Mouse (Mus musculus): Measurements from ENCODE around the gene 4930467E23Rik.
A peak's percentile ranks its signal among the peaks of the same experiment; 100 is the strongest.
"Not testable (repeated sequence)": the region's sequence is repeated elsewhere in the genome, so short reads cannot be mapped to it uniquely, and the experiment has no call there.

Gene 4930467E23Rik

GRCm38 (mm10) chr8:19780658-19781057 is 51.3 kb downstream of the 4930467E23Rik start:
- not testable (repeated sequence) for DNase-seq (ENCODE audit: inconsistent ontology term)

- not testable (repeated sequence) for DNase-seq (ENCODE audit: inconsistent ontology term)
Measured at GRCm38 (mm10) chr8:19781328-19782114, 52.1 kb downstream of the 4930467E23Rik start.

- not testable (repeated sequence) for DNase-seq (ENCODE audit: inconsistent ontology term)
Measured at GRCm38 (mm10) chr8:19782736-19783135, 53.4 kb downstream of the 4930467E23Rik start.

- not testable (repeated sequence) for DNase-seq (ENCODE audit: inconsistent ontology term)
Measured at GRCm38 (mm10) chr8:19783860-19784259, 54.5 kb downstream of the 4930467E23Rik start.

- DNase-seq (ENCODE audit: inconsistent ontology term), result peak; percentile 96
Measured at GRCm38 (mm10) chr8:19784554-19785364, 55.4 kb downstream of the 4930467E23Rik start.

- not testable (repeated sequence) for DNase-seq (ENCODE audit: inconsistent ontology term)
Measured at GRCm38 (mm10) chr8:19792696-19793095, 63.3 kb downstream of the 4930467E23Rik start.

Measured in Muller cell, postnatal 12 days (primary cell).